Mouse (Mus musculus) forebrain, embryonic 12.5 days (tissue): ENCODE data around the gene Pax9. TPM values are rescaled to one million over a fixed set of nuclear protein-coding genes. Genes with fewer than 3 reads are reported as not detected.

Experiments used
- ATAC-seq: fragments of 200-750 bp; cut with Nextera tagmentation; 2 replicates; pipeline ENCODE4 v1.8.0; 2017; ENCODE audit warnings: moderate TSS enrichment; ENCODE audit not compliant: low FRiP score
- H3K27ac ChIP-seq: fragments of 300-500 bp; sonication (generic); 2 replicates; pipeline ENCODE4 v1.5.1; 2016; ENCODE audit warnings: mild to moderate bottlenecking
- H3K27me3 ChIP-seq: fragments of 300-500 bp; sonication (generic); 2 replicates; pipeline ENCODE4 v1.6.1; 2016; ENCODE audit warnings: mild to moderate bottlenecking
- H3K36me3 ChIP-seq: fragments of 300-500 bp; sonication (generic); replicated peaks from 2 replicates; pipeline ENCODE4 v1.6.1; 2016; ENCODE audit warnings: mild to moderate bottlenecking
- H3K4me1 ChIP-seq: fragments of 300-500 bp; sonication (generic); 2 replicates; pipeline ENCODE4 v1.6.1; 2016
- H3K4me2 ChIP-seq: fragments of 300-500 bp; sonication (generic); 2 replicates; pipeline ENCODE4 v1.6.1; 2016; ENCODE audit warnings: mild to moderate bottlenecking, moderate library complexity
- H3K4me3 ChIP-seq: fragments of 300-500 bp; sonication (generic); replicated peaks from 2 replicates; pipeline ENCODE4 v1.5.1; 2016; ENCODE audit warnings: mild to moderate bottlenecking
- H3K9ac ChIP-seq: fragments of 300-500 bp; sonication (generic); 2 replicates; pipeline ENCODE4 v1.6.1; 2016; ENCODE audit warnings: mild to moderate bottlenecking
- H3K9me3 ChIP-seq: fragments of 300-500 bp; sonication (generic); 2 replicates; pipeline ENCODE4 v1.6.1; 2016
- WGBS: fragments of 180-500 bp; shearing (Covaris S2); methylation state at CpG from one replicate; pipeline ENCODE4 v1.1.7; 2016; 5-methylcytosine and 5-hydroxymethylcytosine counted together
- polyA plus RNA-seq: library from polyadenylated mRNA; unstranded; fragments of >200 nt; fragmentation: Nextera tagmentation; extraction: Ambion mirVana; gene quantifications from 2 replicates; pipeline ENCODE4 v1.2.1, GENCODE M21; 2016

Gene Pax9
- 1.1 and 1.2 TPM in 2 replicates for polyA plus RNA-seq

- under 1% methylated on average over 35 of the region's 40 CpGs for WGBS
- 0 out of 2 replicates have a peak within 1 kb of the TSS, but pooled peaks have one; percentile 14 for H3K4me3 ChIP-seq
- H3K4me1 ChIP-seq: peaks cover 22% of the 10 kb centered on the region
Observed at GRCm38 (mm10) chr12:56691427-56692079, at the start of gene Pax9. Gene Pax9 (plus strand): TSS chr12:56691767.

DNA sequence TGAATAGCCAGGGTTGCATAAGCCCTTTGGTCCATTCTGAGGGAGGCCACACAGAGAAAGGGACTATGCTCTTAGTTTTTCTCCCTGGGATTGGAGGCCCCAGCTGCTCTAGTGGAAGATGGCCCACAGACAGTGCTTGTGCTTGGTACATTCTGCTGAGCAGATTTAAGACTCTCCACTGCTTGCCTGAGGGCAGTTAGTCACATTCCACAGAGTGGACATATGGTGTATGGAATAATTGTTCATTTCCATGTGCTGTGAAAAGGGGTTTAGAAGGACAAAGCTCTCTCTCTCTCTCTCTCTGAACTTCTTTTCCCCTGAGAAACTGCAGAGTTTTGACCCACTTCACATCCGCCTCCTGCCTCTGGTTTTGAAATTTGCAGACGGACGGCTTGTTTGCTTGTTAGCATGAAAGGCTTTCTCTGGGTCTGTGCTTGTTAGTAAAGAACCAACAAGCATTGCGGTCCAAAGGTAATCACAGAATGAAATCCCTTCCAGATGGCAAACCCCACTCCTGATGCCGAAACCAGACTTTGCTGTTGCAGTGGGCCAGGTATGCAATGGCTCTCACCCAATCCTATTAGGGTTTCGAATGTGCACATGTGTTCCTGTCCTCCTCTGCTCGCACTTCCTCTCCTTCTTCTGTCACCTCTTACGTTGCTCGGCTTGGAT lies 22.0 kb upstream of the Pax9 start:
- no peak overlapping the region for H3K27ac ChIP-seq
- H3K9me3 ChIP-seq: no peaks in the 10 kb centered on the region
- H3K4me2 ChIP-seq: no peak overlapping the region
- H3K27me3 ChIP-seq: peaks cover 6% of the 10 kb centered on the region
- no peak overlapping the region for H3K4me3 ChIP-seq
- H3K36me3 ChIP-seq: no peaks in the 10 kb centered on the region
- ATAC-seq: no peak
- H3K9ac ChIP-seq: no peak overlapping the region
- no peaks in the 10 kb centered on the region for H3K4me1 ChIP-seq
- WGBS: 82% methylated on average over 9 of the region's 9 CpGs

More at GRCm38 (mm10) chr12:56691427-56692079, at the start of gene Pax9:
- Histone ChIP-seq H3K27ac (no peak within 1 kb of the TSS), H3K27me3 (peaks cover 97% of the 10 kb centered on the region), H3K4me2 (peak within 1 kb of the TSS; percentile 24; the same call in 1 of the 2 replicates), H3K36me3 (no peaks in the 10 kb centered on the region), H3K9ac (no peak within 1 kb of the TSS), H3K9me3 (no peaks in the 10 kb centered on the region)
- no peak for ATAC-seq

DNA sequence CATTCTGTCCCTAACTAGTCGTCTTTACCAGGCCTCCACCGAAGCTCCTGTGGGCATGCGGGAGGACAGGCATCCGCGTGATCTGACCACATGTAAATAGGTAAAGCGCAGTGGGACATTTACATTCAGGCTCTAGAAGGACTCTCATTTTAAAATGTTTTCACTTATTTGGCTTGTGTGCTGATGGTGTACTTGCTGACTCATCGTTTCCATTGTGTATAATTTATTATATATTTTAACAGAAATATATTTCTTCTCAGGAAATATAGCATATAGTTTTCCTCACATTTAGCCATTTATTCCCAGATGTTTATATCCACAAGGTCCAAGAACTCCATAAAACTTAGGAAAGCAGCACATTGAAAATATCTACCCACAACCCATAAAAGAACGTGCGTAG lies 20.8 kb upstream of the Pax9 start:
- no peaks in the 10 kb centered on the region for H3K4me1 ChIP-seq
- no peak overlapping the region for H3K4me3 ChIP-seq
- no peak for ATAC-seq
- H3K4me2 ChIP-seq: no peak overlapping the region
- H3K9ac ChIP-seq: no peak overlapping the region
- no peaks in the 10 kb centered on the region for H3K9me3 ChIP-seq
- 92% methylated on average over 9 of the region's 9 CpGs for WGBS
- H3K27ac ChIP-seq: no peak overlapping the region
- H3K27me3 ChIP-seq: peaks cover 11% of the 10 kb centered on the region
- no peaks in the 10 kb centered on the region for H3K36me3 ChIP-seq

GRCm38 (mm10) chr12:56674726-56675125 lies 16.8 kb upstream of the Pax9 start:
- Histone ChIP-seq H3K36me3 (no peaks in the 10 kb centered on the region), H3K4me3 (no peak overlapping the region), H3K27me3 (peaks cover 32% of the 10 kb centered on the region), H3K27ac (no peak overlapping the region), H3K4me2 (no peak overlapping the region), H3K9me3 (no peaks in the 10 kb centered on the region), H3K9ac (no peak overlapping the region), H3K4me1 (no peaks in the 10 kb centered on the region)
- WGBS: 38% methylated on average over 3 of the region's 3 CpGs
- no peak for ATAC-seq

- 73% methylated on average over 7 of the region's 7 CpGs for WGBS
- Histone ChIP-seq H3K27me3 (peaks cover 58% of the 10 kb centered on the region), H3K36me3 (no peaks in the 10 kb centered on the region), H3K4me2 (no peak overlapping the region), H3K27ac (no peak overlapping the region), H3K9ac (no peak overlapping the region), H3K4me3 (no peak overlapping the region), H3K9me3 (no peaks in the 10 kb centered on the region), H3K4me1 (peaks cover 8% of the 10 kb centered on the region)
- ATAC-seq: no peak
Observed at GRCm38 (mm10) chr12:56677620-56678019, 13.9 kb upstream of the Pax9 start.

DNA sequence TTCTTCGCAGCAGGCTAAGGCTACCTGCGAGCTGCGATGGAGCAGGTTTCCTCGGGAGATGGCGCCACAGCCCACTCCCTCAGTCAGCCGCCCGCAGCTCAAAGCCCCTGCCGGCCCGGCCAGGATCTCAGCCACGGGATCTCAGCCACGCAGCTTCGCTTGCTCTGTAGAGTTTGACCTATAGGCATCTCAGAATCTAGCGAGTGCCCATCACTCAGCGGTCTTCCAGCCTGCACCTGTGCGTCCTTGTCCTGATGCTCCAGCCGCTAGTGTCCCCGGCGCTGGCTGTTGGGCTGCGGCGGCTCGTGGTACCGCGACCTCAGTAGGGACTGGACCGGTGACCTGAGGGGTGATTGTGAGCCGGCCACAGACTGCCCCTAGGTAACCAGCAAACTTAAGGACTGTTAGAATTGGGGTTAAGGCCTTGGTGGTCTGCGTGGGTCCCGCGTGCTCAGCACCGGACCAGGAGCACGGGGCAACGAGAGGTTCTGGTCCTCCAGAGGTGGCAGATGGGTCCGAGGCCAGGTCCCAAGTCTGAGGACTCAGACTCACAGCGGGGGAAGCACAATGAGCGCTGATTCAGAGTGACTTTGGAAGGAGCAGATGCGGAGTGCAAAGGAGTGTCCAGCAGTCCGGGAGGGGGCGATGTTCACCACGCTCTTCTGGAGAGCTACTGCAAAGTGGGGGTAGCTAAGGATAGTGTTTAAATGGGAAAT lies 10.3 kb upstream of the Pax9 start:
- peak; percentile 68 for ATAC-seq
- no peak overlapping the region for H3K27ac ChIP-seq
- WGBS: under 1% methylated on average over 38 of the region's 38 CpGs

GRCm38 (mm10) chr12:56687640-56688481 lies 3.7 kb upstream of the Pax9 start:
- Histone ChIP-seq H3K27ac (no peak overlapping the region), H3K4me1 (peaks cover 9% of the 10 kb centered on the region), H3K27me3 (peaks cover 91% of the 10 kb centered on the region), H3K4me2 (no peak overlapping the region), H3K36me3 (no peaks in the 10 kb centered on the region), H3K4me3 (no peak overlapping the region), H3K9ac (no peak overlapping the region), H3K9me3 (no peaks in the 10 kb centered on the region)
- no peak for ATAC-seq
- 4% methylated on average over 15 of the region's 15 CpGs for WGBS

More for the DNA sequence above, 10.3 kb upstream of the Pax9 start:
- Histone ChIP-seq H3K9me3 (no peaks in the 10 kb centered on the region), H3K9ac (0 out of 2 replicates have a peak overlapping the region, but pooled peaks have one; percentile 42), H3K4me1 (peaks cover 8% of the 10 kb centered on the region), H3K4me3 (peak overlapping the region; percentile 36), H3K4me2 (peak overlapping the region; percentile 65), H3K27me3 (peaks cover 82% of the 10 kb centered on the region), H3K36me3 (no peaks in the 10 kb centered on the region)

GRCm38 (mm10) chr12:56688482-56688840 lies 3.1 kb upstream of the Pax9 start:
- Histone ChIP-seq H3K4me2 (no peak overlapping the region), H3K4me3 (no peak overlapping the region), H3K9ac (no peak overlapping the region), H3K9me3 (no peaks in the 10 kb centered on the region), H3K27ac (no peak overlapping the region), H3K27me3 (peaks cover 91% of the 10 kb centered on the region), H3K36me3 (no peaks in the 10 kb centered on the region), H3K4me1 (peaks cover 9% of the 10 kb centered on the region)
- ATAC-seq: no peak
- 1% methylated on average over 10 of the region's 10 CpGs for WGBS

GRCm38 (mm10) chr12:56688920-56689319 lies 2.6 kb upstream of the Pax9 start:
- no peak for ATAC-seq
- peaks cover 9% of the 10 kb centered on the region for H3K4me1 ChIP-seq
- no peak overlapping the region for H3K27ac ChIP-seq
- no peak overlapping the region for H3K9ac ChIP-seq
- H3K9me3 ChIP-seq: no peaks in the 10 kb centered on the region
- under 1% methylated on average over 8 of the region's 8 CpGs for WGBS
- no peak overlapping the region for H3K4me2 ChIP-seq
- H3K4me3 ChIP-seq: no peak overlapping the region
- H3K36me3 ChIP-seq: no peaks in the 10 kb centered on the region
- H3K27me3 ChIP-seq: peaks cover 91% of the 10 kb centered on the region

DNA sequence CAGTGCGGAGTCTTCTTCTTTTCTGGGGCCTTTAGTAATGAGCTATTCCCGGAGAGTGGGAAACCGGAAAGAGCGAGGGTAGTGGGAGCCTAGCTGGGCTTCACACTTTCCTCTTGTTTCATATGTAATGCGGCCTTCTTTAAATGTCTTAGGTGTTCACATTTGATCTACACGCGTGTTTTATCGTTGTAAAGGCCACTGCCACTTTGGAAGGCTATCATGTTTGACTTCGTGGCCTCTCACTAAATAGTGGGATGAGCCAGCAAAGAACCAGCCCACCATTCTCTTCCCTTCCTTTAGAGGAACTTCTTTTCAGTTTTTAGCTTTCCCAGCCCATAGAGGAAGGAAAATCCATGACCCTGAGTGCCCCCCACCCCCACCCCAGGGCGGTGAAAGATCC lies 2.2 kb upstream of the Pax9 start:
- 2% methylated on average over 10 of the region's 10 CpGs for WGBS
- H3K27me3 ChIP-seq: peaks cover 91% of the 10 kb centered on the region
- no peak overlapping the region for H3K27ac ChIP-seq
- peaks cover 9% of the 10 kb centered on the region for H3K4me1 ChIP-seq
- H3K36me3 ChIP-seq: no peaks in the 10 kb centered on the region
- H3K4me3 ChIP-seq: no peak overlapping the region
- no peak overlapping the region for H3K9ac ChIP-seq
- H3K4me2 ChIP-seq: no peak overlapping the region
- no peaks in the 10 kb centered on the region for H3K9me3 ChIP-seq
- no peak for ATAC-seq

DNA sequence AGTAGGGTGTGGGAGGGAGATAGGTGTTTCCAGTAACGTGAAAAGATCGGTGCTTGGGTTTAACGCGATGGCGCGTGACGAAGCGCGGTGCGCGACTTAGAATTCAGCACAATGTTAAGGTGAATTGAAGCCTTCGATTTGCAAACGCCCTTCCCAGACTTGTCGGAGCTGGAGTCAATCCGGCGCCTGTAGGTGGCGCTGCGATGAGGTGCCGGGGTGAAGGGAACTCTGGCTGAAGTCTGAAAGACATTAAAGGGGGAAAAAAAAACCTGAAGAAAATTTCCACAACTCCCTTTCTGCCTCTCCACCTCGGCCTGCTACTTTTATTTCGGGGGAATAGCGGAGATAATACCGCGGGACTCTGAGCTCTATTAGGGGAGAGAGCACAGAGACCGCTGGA lies 1.8 kb upstream of the Pax9 start:
- ATAC-seq: peak; percentile 39; the same call in 1 of the 2 replicates
- Histone ChIP-seq H3K4me2 (no peak overlapping the region), H3K4me1 (peaks cover 9% of the 10 kb centered on the region), H3K9me3 (no peaks in the 10 kb centered on the region), H3K4me3 (no peak overlapping the region), H3K27ac (no peak overlapping the region), H3K27me3 (peaks cover 92% of the 10 kb centered on the region), H3K9ac (no peak overlapping the region), H3K36me3 (no peaks in the 10 kb centered on the region)
- under 1% methylated on average over 25 of the region's 25 CpGs for WGBS

- WGBS: under 1% methylated on average over 16 of the region's 16 CpGs
- Histone ChIP-seq H3K27me3 (peaks cover 96% of the 10 kb centered on the region), H3K27ac (no peak overlapping the region), H3K4me1 (peaks cover 11% of the 10 kb centered on the region), H3K9me3 (no peaks in the 10 kb centered on the region), H3K9ac (no peak overlapping the region), H3K4me2 (no peak overlapping the region), H3K36me3 (no peaks in the 10 kb centered on the region), H3K4me3 (no peak overlapping the region)
- no peak for ATAC-seq
Observed at GRCm38 (mm10) chr12:56690366-56690765, 1.2 kb upstream of the Pax9 start.
